Mouse (Mus musculus): ENCODE data around the gene Serinc3. TPM values are rescaled to one million over a fixed set of nuclear protein-coding genes. Genes with fewer than 3 reads are reported as not detected.
A peak's percentile ranks its signal among the peaks of the same experiment; 100 is the strongest.
"Not testable (repeated sequence)": the region's sequence is repeated elsewhere in the genome, so short reads cannot be mapped to it uniquely, and the experiment has no call there.

Gene Serinc3
- polyA plus RNA-seq, 1 experiment from 2014 or later, result 33.6 TPM

GRCm38 (mm10) chr2:163661371-163661850 lies 16.5 kb upstream of the Serinc3 start:
- Histone ChIP-seq H3K9ac (replicated peaks) (no peak overlapping the region), H3K4me2 (no peak overlapping the region), H3K4me1 (peaks cover 35% of the 10 kb centered on the region), H3K27ac (replicated peaks) (no peak overlapping the region), H3K36me3 (no peaks in the 10 kb centered on the region), H3K4me3 (replicated peaks) (no peak overlapping the region), H3K27me3 (replicated peaks) (no peaks in the 10 kb centered on the region), H3K9me3 (replicated peaks) (no peaks in the 10 kb centered on the region)
- 50% methylated on average over 6 of the region's 6 CpGs for WGBS
- no peak for ATAC-seq (ENCODE audit: low FRiP score)

- no peak overlapping the region for H3K9ac ChIP-seq (replicated peaks)
- ATAC-seq (ENCODE audit: low FRiP score), result no peak
Measured at GRCm38 (mm10) chr2:163660103-163660701, 15.3 kb upstream of the Serinc3 start.

GRCm38 (mm10) chr2:163659431-163659830 lies 14.5 kb upstream of the Serinc3 start:
- 87% methylated on average over 12 of the region's 12 CpGs for WGBS
- H3K27me3 ChIP-seq (replicated peaks), result no peaks in the 10 kb centered on the region
- no peak for ATAC-seq (ENCODE audit: low FRiP score)
- H3K4me3 ChIP-seq (replicated peaks), result peak overlapping the region; percentile 96
- peak overlapping the region; percentile 70 for H3K4me2 ChIP-seq
- H3K9me3 ChIP-seq (replicated peaks), result no peaks in the 10 kb centered on the region
- no peaks in the 10 kb centered on the region for H3K36me3 ChIP-seq
- peaks cover 35% of the 10 kb centered on the region for H3K4me1 ChIP-seq
- H3K9ac ChIP-seq (replicated peaks), result no peak overlapping the region
- 0 out of 2 replicates have a peak overlapping the region, but pooled peaks have one; percentile 18 for H3K27ac ChIP-seq (replicated peaks)

More at GRCm38 (mm10) chr2:163660103-163660701, 15.3 kb upstream of the Serinc3 start:
- Histone ChIP-seq H3K4me2 (no peak overlapping the region), H3K4me3 (replicated peaks) (no peak overlapping the region), H3K27me3 (replicated peaks) (no peaks in the 10 kb centered on the region), H3K9me3 (replicated peaks) (no peaks in the 10 kb centered on the region), H3K27ac (replicated peaks) (no peak overlapping the region), H3K4me1 (peaks cover 35% of the 10 kb centered on the region), H3K36me3 (no peaks in the 10 kb centered on the region)
- WGBS, result 85% methylated on average over 5 of the region's 5 CpGs

- WGBS, result 1% methylated on average over 8 of the region's 8 CpGs
- H3K27ac ChIP-seq (replicated peaks), result peak overlapping the region; percentile 18; the same call in 1 of the 2 replicates
Measured at GRCm38 (mm10) chr2:163658941-163659340, 14.0 kb upstream of the Serinc3 start.

GRCm38 (mm10) chr2:163657975-163658886 lies 13.3 kb upstream of the Serinc3 start, which contains the start of gene Pkig:
Pkig (plus strand) TSS chr2:163658386.
- H3K9ac ChIP-seq (replicated peaks), result peak within 1 kb of the TSS; percentile 80
- 1% methylated on average over 71 of the region's 71 CpGs for WGBS
- no peaks in the 10 kb centered on the region for H3K27me3 ChIP-seq (replicated peaks)
- H3K4me1 ChIP-seq, result peaks cover 35% of the 10 kb centered on the region
- peak within 1 kb of the TSS; percentile 86 for H3K27ac ChIP-seq (replicated peaks)
- H3K9me3 ChIP-seq (replicated peaks), result no peaks in the 10 kb centered on the region
- H3K4me2 ChIP-seq, result peak within 1 kb of the TSS; percentile 70
- H3K4me3 ChIP-seq (replicated peaks), result peak within 1 kb of the TSS; percentile 96
- ATAC-seq (ENCODE audit: low FRiP score), result peak; percentile 92
- H3K36me3 ChIP-seq, result no peaks in the 10 kb centered on the region

More at GRCm38 (mm10) chr2:163658941-163659340, 14.0 kb upstream of the Serinc3 start:
- Histone ChIP-seq H3K36me3 (no peaks in the 10 kb centered on the region), H3K9ac (replicated peaks) (peak overlapping the region; percentile 80; the same call in 1 of the 2 replicates), H3K9me3 (replicated peaks) (no peaks in the 10 kb centered on the region), H3K4me3 (replicated peaks) (peak overlapping the region; percentile 96), H3K27me3 (replicated peaks) (no peaks in the 10 kb centered on the region), H3K4me2 (peak overlapping the region; percentile 70), H3K4me1 (peaks cover 35% of the 10 kb centered on the region)
- ATAC-seq (ENCODE audit: low FRiP score), result no peak

- 90% methylated on average over 2 of the region's 2 CpGs for WGBS
- H3K9me3 ChIP-seq (replicated peaks), result no peaks in the 10 kb centered on the region
- no peak overlapping the region for H3K27ac ChIP-seq (replicated peaks)
- no peak overlapping the region for H3K9ac ChIP-seq (replicated peaks)
- ATAC-seq (ENCODE audit: low FRiP score), result no peak
- no peak overlapping the region for H3K4me3 ChIP-seq (replicated peaks)
- H3K27me3 ChIP-seq (replicated peaks), result no peaks in the 10 kb centered on the region
- H3K4me2 ChIP-seq, result 0 out of 2 replicates have a peak overlapping the region, but pooled peaks have one; percentile 70
- H3K4me1 ChIP-seq, result peaks cover 35% of the 10 kb centered on the region
- H3K36me3 ChIP-seq, result no peaks in the 10 kb centered on the region
Measured at GRCm38 (mm10) chr2:163657486-163657885, 12.6 kb upstream of the Serinc3 start.

GRCm38 (mm10) chr2:163655699-163656098 lies 10.8 kb upstream of the Serinc3 start:
- H3K4me1 ChIP-seq, result peaks cover 22% of the 10 kb centered on the region
- not testable (repeated sequence) for ATAC-seq (ENCODE audit: low FRiP score); H3K27me3 ChIP-seq (replicated peaks); H3K9ac ChIP-seq (replicated peaks); H3K9me3 ChIP-seq (replicated peaks); H3K27ac ChIP-seq (replicated peaks); H3K36me3 ChIP-seq; H3K4me3 ChIP-seq (replicated peaks); H3K4me2 ChIP-seq
- 99% methylated on average over 9 of the region's 12 CpGs for WGBS

GRCm38 (mm10) chr2:163646461-163647080 lies 1.6 kb upstream of the Serinc3 start:
- H3K4me3 ChIP-seq (replicated peaks), result no peak overlapping the region
- no peaks in the 10 kb centered on the region for H3K36me3 ChIP-seq
- WGBS, result 95% methylated on average over 5 of the region's 5 CpGs
- no peaks in the 10 kb centered on the region for H3K27me3 ChIP-seq (replicated peaks)
- no peak overlapping the region for H3K4me2 ChIP-seq
- peaks cover 24% of the 10 kb centered on the region for H3K4me1 ChIP-seq
- H3K9ac ChIP-seq (replicated peaks), result no peak overlapping the region
- no peak overlapping the region for H3K27ac ChIP-seq (replicated peaks)
- no peak for ATAC-seq (ENCODE audit: low FRiP score)
- H3K9me3 ChIP-seq (replicated peaks), result no peaks in the 10 kb centered on the region

- ATAC-seq (ENCODE audit: low FRiP score), result no peak
- H3K4me3 ChIP-seq (replicated peaks), result no peak overlapping the region
- WGBS, result 85% methylated on average over 11 of the region's 11 CpGs
- peak overlapping the region; percentile 99; the same call in 1 of the 2 replicates for H3K27ac ChIP-seq (replicated peaks)
- peak overlapping the region; percentile 62; the same call in 1 of the 2 replicates for H3K4me2 ChIP-seq
- no peaks in the 10 kb centered on the region for H3K9me3 ChIP-seq (replicated peaks)
- H3K27me3 ChIP-seq (replicated peaks), result no peaks in the 10 kb centered on the region
- peaks cover 25% of the 10 kb centered on the region for H3K4me1 ChIP-seq
- no peaks in the 10 kb centered on the region for H3K36me3 ChIP-seq
- H3K9ac ChIP-seq (replicated peaks), result no peak overlapping the region
Measured at GRCm38 (mm10) chr2:163645700-163646460, 949 bp upstream of the Serinc3 start.

GRCm38 (mm10) chr2:163644047-163644446 lies 884 bp downstream of the Serinc3 start:
- no peak for ATAC-seq (ENCODE audit: low FRiP score)
- no peaks in the 10 kb centered on the region for H3K9me3 ChIP-seq (replicated peaks)
- 5% methylated on average over 4 of the region's 4 CpGs for WGBS
- H3K36me3 ChIP-seq, result no peaks in the 10 kb centered on the region
- H3K27ac ChIP-seq (replicated peaks), result peak overlapping the region; percentile 99
- peak overlapping the region; percentile 98 for H3K9ac ChIP-seq (replicated peaks)
- no peaks in the 10 kb centered on the region for H3K27me3 ChIP-seq (replicated peaks)
- H3K4me3 ChIP-seq (replicated peaks), result peak overlapping the region; percentile 99
- H3K4me1 ChIP-seq, result peaks cover 35% of the 10 kb centered on the region
- H3K4me2 ChIP-seq, result peak overlapping the region; percentile 62
